Mouse (Mus musculus) adipose tissue, adult 10 weeks (tissue): ENCODE measurements around the gene 2210407C18Rik. TPM values are rescaled to one million over a fixed set of nuclear protein-coding genes. Genes with fewer than 3 reads are reported as not detected.

Experiments
- polyA plus RNA-seq: library from polyadenylated mRNA; stranded (reverse); fragments of 350-450 nt; fragmentation: Illumina TruSeq; extraction: RNeasy Lipid Tissue Mini Kit (QIAGEN cat#74804); gene quantifications from one replicate; pipeline ENCODE4 v1.2.3, GENCODE M21; 2014; ENCODE audit warnings: low read depth, low replicate concordance

The 2210407C18Rik gene
- polyA plus RNA-seq, result not detected

DNA sequence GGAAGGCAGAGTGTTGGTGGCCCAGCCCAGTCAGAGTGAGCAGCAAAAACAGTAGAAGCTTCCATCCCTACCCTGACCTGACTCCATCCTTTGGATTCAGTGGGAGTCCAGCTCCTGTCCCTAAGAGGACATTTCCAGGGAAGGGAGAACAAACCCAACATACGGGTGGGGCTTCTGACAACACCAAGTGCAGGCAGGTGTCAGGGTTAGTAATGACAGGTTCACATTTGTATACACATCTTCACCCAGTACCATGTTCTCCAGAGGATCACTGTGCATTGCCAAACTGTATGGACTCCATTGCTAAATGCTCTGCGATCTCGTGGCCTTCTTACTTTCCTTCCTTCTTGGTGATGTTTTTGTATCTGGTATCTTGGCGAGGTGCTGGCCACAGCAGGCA is at the start of gene 2210407C18Rik:
Gene 2210407C18Rik, minus strand, starts transcription at position 101 of the 400 bp plus-strand sequence.

DNA sequence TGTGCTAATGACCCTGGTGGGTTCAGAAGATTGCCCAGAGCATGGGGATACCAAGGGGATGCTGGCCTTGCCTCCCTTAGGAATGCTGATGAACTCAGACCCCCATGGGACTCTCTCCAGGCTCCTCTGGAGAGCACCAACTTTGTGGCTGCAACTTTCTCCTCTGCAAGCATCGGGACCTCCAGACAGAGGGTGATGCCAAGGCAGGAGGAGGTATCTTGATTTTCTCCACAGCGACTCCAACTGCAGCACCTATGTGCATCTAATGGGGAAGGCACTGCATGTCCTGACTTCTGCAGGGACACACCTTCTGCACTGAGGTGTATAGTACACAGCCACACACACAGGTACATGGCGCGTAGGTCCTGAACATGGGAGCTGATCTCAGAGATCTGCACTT is 42.7 kb upstream of the 2210407C18Rik start, which contains the start of gene Olfr322:
Gene Olfr322, plus strand, starts transcription at position 187 of the 400 bp plus-strand sequence.

DNA sequence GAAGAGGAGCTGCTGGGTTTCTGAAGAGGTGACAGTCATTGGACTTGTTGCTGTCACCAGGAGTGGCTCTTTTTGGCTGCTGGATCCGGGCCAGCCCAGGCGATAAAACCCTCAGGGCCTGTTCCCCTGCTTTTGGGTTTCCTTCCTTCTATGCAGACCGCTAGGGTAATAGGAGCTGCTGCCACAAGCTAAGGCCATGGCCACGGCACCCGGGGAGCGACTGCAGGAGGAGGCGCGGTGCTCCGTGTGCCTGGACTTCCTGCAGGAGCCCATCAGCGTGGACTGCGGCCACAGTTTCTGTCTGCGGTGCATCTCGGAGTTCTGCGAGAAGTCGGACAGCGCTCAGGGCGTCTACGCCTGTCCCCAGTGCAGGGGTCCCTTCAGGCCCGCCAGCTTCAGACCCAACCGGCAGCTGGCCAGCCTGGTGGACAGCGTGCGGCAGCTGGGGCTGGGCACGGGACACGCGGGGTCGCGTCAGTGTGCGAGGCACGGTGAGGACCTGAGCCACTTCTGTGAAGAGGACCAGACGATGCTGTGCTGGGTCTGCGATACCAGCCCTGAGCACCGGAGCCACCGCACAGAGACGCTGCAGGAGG is 24.5 kb upstream of the 2210407C18Rik start, which contains the start of gene Trim58:
Gene Trim58, plus strand, starts transcription at position 194 of the 596 bp plus-strand sequence.

GRCm38 (mm10) chr11:58630401-58630800 is 14.5 kb upstream of the 2210407C18Rik start, which contains the start of gene Olfr323:
Gene Olfr323, minus strand, starts transcription at chr11:58630501.

GRCm38 (mm10) chr11:58594814-58595213 is 21.1 kb downstream of the 2210407C18Rik start, which contains the start of gene Olfr324:
Gene Olfr324, plus strand, starts transcription at chr11:58595114.

GRCm38 (mm10) chr11:58577430-58577829 is 38.4 kb downstream of the 2210407C18Rik start, which contains the start of gene Olfr325:
Gene Olfr325, plus strand, starts transcription at chr11:58577730.

GRCm38 (mm10) chr11:58570405-58570804 is 45.5 kb downstream of the 2210407C18Rik start, which contains the start of gene Olfr224:
Gene Olfr224, minus strand, starts transcription at chr11:58570553.

Other genes starting within 250 kb of the 2210407C18Rik start
- gene Lypd8, start 237.0 kb downstream of the 2210407C18Rik start, polyA plus RNA-seq, result 2,095 TPM
- not detected for gene 1810065E05Rik, start 195.0 kb downstream of the 2210407C18Rik start, polyA plus RNA-seq
- not detected for gene Gm12253, start 183.5 kb downstream of the 2210407C18Rik start, polyA plus RNA-seq
- gene Lypd9, start 163.2 kb downstream of the 2210407C18Rik start, polyA plus RNA-seq, result 3.7 TPM
- not detected for gene Olfr30, start 153.8 kb downstream of the 2210407C18Rik start, polyA plus RNA-seq
- 0.82 TPM for gene Olfr332, start 123.5 kb downstream of the 2210407C18Rik start, polyA plus RNA-seq
- gene Olfr331, start 113.5 kb downstream of the 2210407C18Rik start, polyA plus RNA-seq, result not detected
- not detected for gene Olfr330, start 81.2 kb downstream of the 2210407C18Rik start, polyA plus RNA-seq
- gene Olfr329-ps, start 69.7 kb downstream of the 2210407C18Rik start, polyA plus RNA-seq, result not detected
- gene Olfr328, start 60.4 kb downstream of the 2210407C18Rik start, polyA plus RNA-seq, result not detected
- gene Olfr224, start 45.5 kb downstream of the 2210407C18Rik start, polyA plus RNA-seq, result not detected
- not detected for gene Olfr325, start 38.3 kb downstream of the 2210407C18Rik start, polyA plus RNA-seq
- gene Olfr324, start 21.0 kb downstream of the 2210407C18Rik start, polyA plus RNA-seq, result not detected
- gene Olfr323, start 14.4 kb upstream of the 2210407C18Rik start, polyA plus RNA-seq, result not detected
- gene Trim58, start 24.4 kb upstream of the 2210407C18Rik start, polyA plus RNA-seq, result not detected
- not detected for gene Olfr322, start 42.7 kb upstream of the 2210407C18Rik start, polyA plus RNA-seq
- not detected for gene Olfr320, start 65.0 kb upstream of the 2210407C18Rik start, polyA plus RNA-seq
- not detected for gene Olfr319, start 83.1 kb upstream of the 2210407C18Rik start, polyA plus RNA-seq
- not detected for gene Olfr318, start 107.9 kb upstream of the 2210407C18Rik start, polyA plus RNA-seq
- not detected for gene Olfr317, start 123.1 kb upstream of the 2210407C18Rik start, polyA plus RNA-seq
- not detected for gene Olfr316, start 136.7 kb upstream of the 2210407C18Rik start, polyA plus RNA-seq
- gene Olfr315, start 157.1 kb upstream of the 2210407C18Rik start, polyA plus RNA-seq, result not detected
- gene Olfr314, start 166.9 kb upstream of the 2210407C18Rik start, polyA plus RNA-seq, result not detected
- 14.7 TPM for gene Fam183b, start 185.9 kb upstream of the 2210407C18Rik start, polyA plus RNA-seq
- gene Olfr313, start 198.9 kb upstream of the 2210407C18Rik start, polyA plus RNA-seq, result not detected
- gene Olfr312, start 213.2 kb upstream of the 2210407C18Rik start, polyA plus RNA-seq, result not detected
- not detected for gene Olfr311, start 223.2 kb upstream of the 2210407C18Rik start, polyA plus RNA-seq
- 8.7 TPM for gene Gm12258, start 231.1 kb upstream of the 2210407C18Rik start, polyA plus RNA-seq